Mouse (Mus musculus) retina, embryonic 14.5 days (tissue): ENCODE results near the gene Ppp3ca.
"Not testable (repeated sequence)": the region's sequence is repeated elsewhere in the genome, so short reads cannot be mapped to it uniquely, and the experiment has no call there.

ENCODE experiments used
- DNase-seq: peaks from one replicate; pipeline ENCODE4 v3.0.0-alpha.2; 2015; ENCODE audit warnings: low spot score

Gene Ppp3ca

GRCm38 (mm10) chr3:136688101-136688586 is 18.2 kb downstream of the Ppp3ca start:
- no peak for DNase-seq

GRCm38 (mm10) chr3:136689793-136690543 is 20.0 kb downstream of the Ppp3ca start:
- DNase-seq, result no peak

GRCm38 (mm10) chr3:136691984-136692383 is 22.1 kb downstream of the Ppp3ca start:
- DNase-seq, result no peak

GRCm38 (mm10) chr3:136693547-136693946 is 23.6 kb downstream of the Ppp3ca start:
- no peak for DNase-seq

GRCm38 (mm10) chr3:136697626-136698191 is 27.8 kb downstream of the Ppp3ca start:
- no peak for DNase-seq

GRCm38 (mm10) chr3:136699711-136700110 is 29.8 kb downstream of the Ppp3ca start:
- not testable (repeated sequence) for DNase-seq

GRCm38 (mm10) chr3:136700447-136701009 is 30.6 kb downstream of the Ppp3ca start:
- no peak for DNase-seq

GRCm38 (mm10) chr3:136702861-136703260 is 32.9 kb downstream of the Ppp3ca start:
- DNase-seq, result no peak

- no peak for DNase-seq
Observed at GRCm38 (mm10) chr3:136704515-136705247, 34.8 kb downstream of the Ppp3ca start.

- no peak for DNase-seq
Observed at GRCm38 (mm10) chr3:136706048-136706447, 36.1 kb downstream of the Ppp3ca start.

- DNase-seq, result no peak
Observed at GRCm38 (mm10) chr3:136706771-136707170, 36.8 kb downstream of the Ppp3ca start.

GRCm38 (mm10) chr3:136707222-136708019 is 37.5 kb downstream of the Ppp3ca start:
- no peak for DNase-seq

GRCm38 (mm10) chr3:136708230-136708629 is 38.3 kb downstream of the Ppp3ca start:
- no peak for DNase-seq

- no peak for DNase-seq
Observed at GRCm38 (mm10) chr3:136710310-136710906, 40.5 kb downstream of the Ppp3ca start.

- no peak for DNase-seq
Observed at GRCm38 (mm10) chr3:136714307-136715039, 44.5 kb downstream of the Ppp3ca start.

- no peak for DNase-seq
Observed at GRCm38 (mm10) chr3:136716247-136716646, 46.3 kb downstream of the Ppp3ca start.

- no peak for DNase-seq
Observed at GRCm38 (mm10) chr3:136718412-136718811, 48.5 kb downstream of the Ppp3ca start.

GRCm38 (mm10) chr3:136721241-136721640 is 51.3 kb downstream of the Ppp3ca start:
- DNase-seq, result no peak

GRCm38 (mm10) chr3:136721804-136722427 is 52.0 kb downstream of the Ppp3ca start:
- peak; percentile 56 for DNase-seq

- no peak for DNase-seq
Observed at GRCm38 (mm10) chr3:136722493-136722892, 52.6 kb downstream of the Ppp3ca start.
